Mouse (Mus musculus) brain, embryonic 14.5 days (tissue): ENCODE data around the gene Ifitm1. TPM values are rescaled to one million over a fixed set of nuclear protein-coding genes. Genes with fewer than 3 reads are reported as not detected.
"Not testable (repeated sequence)": the region's sequence is repeated elsewhere in the genome, so short reads cannot be mapped to it uniquely, and the experiment has no call there.

ENCODE experiments used
- DNase-seq: peaks from one replicate; pipeline ENCODE4 v3.0.0-alpha.2; 2011; ENCODE audit warnings: low read depth
- CTCF ChIP-seq: fragments of 200-500 bp; IDR thresholded peaks from 2 replicates; pipeline ENCODE4 v1.5.1; 2012; ENCODE audit warnings: inconsistent platforms, mild to moderate bottlenecking, moderate library complexity, borderline replicate concordance; ENCODE audit not compliant: insufficient read depth, insufficient read length; ENCODE audit errors: extremely low read depth
- POLR2A ChIP-seq: fragments of 200-500 bp; IDR thresholded peaks from 2 replicates; pipeline ENCODE4 v1.6.1; 2012; ENCODE audit warnings: mild to moderate bottlenecking, inconsistent platforms, borderline replicate concordance; ENCODE audit not compliant: poor library complexity, insufficient read depth, insufficient read length, severe bottlenecking; ENCODE audit errors: extremely low read depth
- polyA plus RNA-seq: library from polyadenylated mRNA; depleted of rRNA; stranded (reverse); fragments of >200 nt; gene quantifications from 2 replicates; pipeline ENCODE4 v1.2.3, GENCODE M21; 2012

Gene Ifitm1
- polyA plus RNA-seq, 1 experiment: 23.4 TPM

DNA sequence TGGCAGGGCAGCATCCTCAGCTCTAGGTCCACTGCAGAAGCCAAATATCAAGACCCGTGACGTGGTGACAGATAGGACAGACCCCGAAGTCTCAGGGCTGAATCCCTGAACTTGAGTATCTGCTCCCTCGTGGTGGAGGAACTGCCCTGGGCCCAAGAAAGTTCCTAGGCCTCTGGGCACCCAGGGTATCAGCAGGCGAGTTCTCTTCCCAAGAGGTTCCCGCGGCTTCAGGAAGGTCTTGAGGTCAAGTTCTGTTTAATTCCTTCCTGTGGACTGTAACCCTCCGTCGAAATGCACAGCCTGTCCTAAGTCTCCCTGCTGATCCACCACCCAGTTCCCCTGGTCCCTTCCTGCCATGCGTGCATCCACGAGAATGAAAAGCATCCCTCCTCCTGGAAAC, 13.9 kb upstream of the Ifitm1 start:
- TF ChIP-seq CTCF: no peak
- no peak for TF ChIP-seq POLR2A
- DNase-seq: no peak

DNA sequence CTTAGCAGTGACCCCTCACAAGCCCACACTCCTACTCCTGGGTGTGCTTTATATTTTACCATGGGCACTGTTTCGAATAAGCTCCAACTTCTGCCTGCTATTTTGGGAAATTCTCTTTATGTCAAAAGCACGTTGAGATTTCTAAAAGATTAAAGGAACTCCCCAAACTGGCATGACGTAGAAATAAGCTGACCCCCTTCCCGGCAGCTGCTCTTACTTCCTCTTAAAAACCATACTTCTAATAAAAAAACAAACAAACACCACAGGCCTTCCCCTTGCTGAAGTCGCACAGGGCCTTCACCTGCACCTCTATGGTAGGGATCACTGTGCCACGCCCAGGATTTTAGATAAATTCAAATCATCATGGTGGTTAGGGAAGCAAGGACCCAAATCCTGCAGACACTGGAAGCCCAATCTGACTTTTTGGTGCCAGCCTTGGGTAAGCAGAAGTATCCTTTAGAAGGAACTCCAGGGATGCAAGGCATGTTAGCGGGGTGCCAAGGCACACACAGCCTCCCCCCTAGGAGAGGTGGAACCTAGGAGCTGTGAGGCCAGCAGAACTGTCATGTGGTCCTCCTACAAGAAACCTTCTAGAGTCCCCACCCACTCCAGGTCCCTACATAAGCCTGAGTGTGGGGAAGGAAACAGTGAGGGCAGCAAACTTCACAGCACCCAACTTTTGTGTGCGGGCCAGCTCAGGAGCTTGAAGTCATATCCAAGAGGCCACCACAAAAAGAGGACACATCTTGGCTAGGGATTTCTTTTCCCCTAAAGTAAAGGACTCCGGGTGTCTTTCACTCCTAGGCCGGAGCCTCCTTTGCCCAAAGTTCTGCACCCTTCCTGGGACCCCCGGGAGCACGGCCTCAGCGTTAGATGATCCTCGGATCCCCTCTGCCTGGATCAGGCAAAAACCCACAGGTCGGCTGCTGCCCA, 13.0 kb upstream of the Ifitm1 start:
- TF ChIP-seq CTCF (no peak), POLR2A (no peak)
- DNase-seq: no peak

DNA sequence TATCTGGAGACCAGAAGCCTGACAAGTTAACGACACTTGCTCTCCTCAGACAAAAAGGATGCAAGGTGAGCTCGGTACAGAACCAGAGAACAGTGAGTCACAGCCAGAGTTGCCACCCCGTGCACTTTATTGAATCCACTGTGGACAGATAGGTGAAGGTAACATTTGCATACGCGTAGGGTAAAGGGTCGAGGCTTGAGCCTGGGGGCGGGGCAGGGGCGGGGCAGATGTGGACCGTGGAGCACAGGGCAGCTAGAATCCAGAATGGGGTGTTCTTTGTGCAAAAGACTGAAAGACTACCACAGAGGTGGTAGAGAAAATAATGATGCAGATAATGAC, 12.3 kb upstream of the Ifitm1 start:
- TF ChIP-seq POLR2A (no peak), CTCF (no peak)
- no peak for DNase-seq

DNA sequence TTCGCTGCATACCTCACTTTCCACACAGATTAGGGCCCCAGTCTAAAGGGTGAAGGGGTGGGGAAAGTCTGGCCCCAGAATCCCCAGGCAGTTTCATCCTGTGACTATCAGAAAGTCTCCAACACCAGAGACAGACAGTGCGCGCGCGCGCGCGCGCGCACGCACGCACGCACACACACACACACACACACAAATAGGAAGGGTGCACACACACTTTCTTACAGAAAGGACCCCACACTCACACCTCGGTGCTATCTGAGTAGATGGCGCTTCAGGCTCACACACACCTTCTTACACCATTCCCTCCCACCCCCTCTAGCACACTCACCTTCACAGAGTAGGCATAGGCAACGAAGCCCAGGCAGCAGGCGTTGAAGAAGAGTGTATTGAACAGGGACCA, 11.7 kb upstream of the Ifitm1 start:
- DNase-seq: peak; percentile 27
- TF ChIP-seq POLR2A (no peak), CTCF (no peak)

DNA sequence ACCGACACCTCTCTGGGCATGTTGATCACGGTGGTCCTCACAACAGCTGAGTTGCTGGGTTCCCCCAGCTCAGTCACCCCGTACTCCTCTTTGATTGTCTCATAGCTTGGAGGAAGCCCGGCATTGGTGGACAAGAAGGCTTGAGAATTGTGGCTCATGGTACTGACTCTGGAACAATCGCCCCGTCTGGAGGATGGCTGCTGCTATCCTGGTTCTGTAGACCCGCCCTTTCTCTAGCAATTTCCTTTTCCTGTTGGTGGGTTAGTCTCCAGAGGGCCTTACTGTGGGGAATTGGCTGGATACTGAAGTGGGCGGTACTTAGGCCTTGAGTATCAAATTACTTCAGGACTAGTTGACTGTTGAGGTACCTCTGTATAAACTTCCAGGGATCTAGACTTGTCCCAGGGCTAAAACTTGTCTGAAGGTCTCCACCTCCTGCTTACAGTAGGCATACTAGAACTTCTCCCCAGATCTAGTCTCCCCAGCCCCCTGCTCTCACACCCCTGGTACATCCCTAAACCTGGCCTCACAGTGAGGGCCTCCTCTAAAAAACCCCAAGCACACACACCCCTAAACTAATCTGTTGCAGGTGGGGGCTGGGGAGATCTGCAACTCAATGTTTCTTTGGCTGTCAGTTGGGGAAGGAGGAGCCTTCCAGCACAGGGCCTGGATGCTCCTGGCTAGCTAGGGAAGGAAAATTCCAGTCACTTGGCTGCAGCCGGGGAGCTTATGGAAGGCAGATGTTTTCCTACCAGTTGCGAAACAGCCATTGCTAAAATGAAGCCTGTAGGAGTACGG, 11.1 kb upstream of the Ifitm1 start, which contains the start of the genes Gm45717 and Ifitm2:
Gene Gm45717 (minus strand): TSS at position 180 of the 798 bp plus-strand sequence.
Gene Ifitm2 (minus strand): TSS at position 230 of the 798 bp plus-strand sequence.
- DNase-seq: peak; percentile 82
- TF ChIP-seq CTCF: no peak
- TF ChIP-seq POLR2A: no peak

DNA sequence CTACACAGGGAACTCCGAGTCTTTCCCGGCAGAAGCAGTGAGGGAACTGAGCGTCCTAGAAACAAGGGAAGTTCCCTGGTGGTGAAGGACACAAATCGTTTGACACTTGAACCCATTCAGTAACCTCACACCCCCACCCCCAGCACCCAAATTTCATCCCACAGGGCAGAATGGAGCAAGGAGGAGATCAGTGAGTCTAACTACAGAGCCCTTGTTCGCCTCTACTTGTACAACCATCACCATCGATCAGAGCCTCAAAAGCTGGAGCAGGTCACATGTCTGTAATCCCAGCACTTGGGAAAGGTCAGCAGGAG, 10.5 kb upstream of the Ifitm1 start:
- TF ChIP-seq CTCF (no peak), POLR2A (no peak)
- DNase-seq: no peak

DNA sequence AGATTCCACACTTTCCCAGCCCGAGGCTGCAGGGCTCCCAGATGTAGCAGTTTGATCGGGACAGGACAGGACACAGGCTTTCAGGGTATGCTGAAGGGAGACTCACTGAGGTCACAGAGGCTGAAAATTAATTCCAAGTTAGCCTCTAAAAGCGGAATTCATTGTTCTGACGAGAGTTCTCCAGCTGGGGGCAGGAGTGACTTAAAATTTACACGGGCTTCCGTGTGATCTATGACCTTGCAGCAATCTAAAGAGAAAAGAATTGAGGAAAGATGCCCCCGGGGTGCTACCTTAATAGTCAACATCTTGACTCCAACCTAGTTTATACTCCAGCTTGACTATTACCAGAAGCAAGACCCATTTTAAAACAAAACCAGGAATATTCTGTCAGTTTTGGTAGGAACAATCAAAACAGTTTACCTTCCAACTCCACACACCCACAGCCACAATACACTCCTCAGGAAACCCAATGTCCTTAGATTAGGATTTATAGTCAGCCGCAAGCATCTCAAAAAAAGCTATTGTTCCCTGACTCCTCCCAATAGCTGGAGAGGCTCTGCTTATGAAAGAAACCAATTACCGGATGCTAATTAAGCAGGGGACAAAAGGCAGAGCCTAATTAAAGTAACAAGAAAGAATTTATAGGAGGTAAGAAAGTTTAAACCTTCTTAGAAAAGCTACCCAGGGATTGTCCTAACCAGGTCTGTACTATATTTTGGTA, 7.7 kb upstream of the Ifitm1 start:
- no peak for TF ChIP-seq POLR2A
- TF ChIP-seq CTCF: peak; percentile 33; the same call in 1 of the 2 replicates
- DNase-seq: peak; percentile 76

DNA sequence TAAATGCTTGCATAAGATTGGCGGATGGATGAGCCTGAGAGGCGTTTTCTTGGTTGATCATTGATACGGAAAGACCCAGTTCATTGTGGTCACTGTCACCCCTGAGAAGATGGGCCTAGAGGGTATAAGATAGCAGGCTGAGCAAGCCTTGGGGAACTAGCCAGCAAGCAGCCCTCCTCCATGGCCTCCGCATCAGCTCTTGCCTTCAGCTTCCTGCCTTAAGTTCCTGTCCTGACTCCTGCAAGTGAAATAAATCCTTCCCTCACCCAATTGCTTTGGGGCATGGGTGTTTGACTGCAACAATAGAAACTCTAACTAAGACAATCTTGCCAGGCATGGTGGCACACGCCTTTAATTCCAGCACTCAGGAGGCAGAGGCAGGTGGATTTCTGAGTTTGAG, 7.0 kb upstream of the Ifitm1 start:
- no peak for TF ChIP-seq POLR2A
- TF ChIP-seq CTCF: no peak
- DNase-seq: no peak

DNA sequence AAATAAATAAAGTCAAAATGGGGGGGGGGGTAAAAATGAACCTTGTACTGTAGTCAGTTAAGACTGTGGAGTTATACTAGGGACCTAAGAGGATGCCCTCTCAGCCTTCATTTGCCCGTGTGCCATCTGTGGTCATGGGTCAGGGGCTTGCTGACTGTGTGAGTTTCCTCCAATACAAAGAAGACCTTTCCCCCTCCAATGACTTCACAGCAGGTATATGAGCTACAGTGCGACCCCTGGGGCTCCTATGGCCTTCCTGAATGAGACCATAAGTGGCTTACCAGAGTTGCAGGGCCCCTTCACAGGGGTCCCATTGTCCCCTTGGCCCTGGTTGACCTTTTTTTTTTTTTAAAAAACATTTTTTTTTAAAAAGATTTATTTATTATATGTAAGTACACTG, 5.6 kb upstream of the Ifitm1 start:
- TF ChIP-seq POLR2A (no peak), CTCF (no peak)

DNA sequence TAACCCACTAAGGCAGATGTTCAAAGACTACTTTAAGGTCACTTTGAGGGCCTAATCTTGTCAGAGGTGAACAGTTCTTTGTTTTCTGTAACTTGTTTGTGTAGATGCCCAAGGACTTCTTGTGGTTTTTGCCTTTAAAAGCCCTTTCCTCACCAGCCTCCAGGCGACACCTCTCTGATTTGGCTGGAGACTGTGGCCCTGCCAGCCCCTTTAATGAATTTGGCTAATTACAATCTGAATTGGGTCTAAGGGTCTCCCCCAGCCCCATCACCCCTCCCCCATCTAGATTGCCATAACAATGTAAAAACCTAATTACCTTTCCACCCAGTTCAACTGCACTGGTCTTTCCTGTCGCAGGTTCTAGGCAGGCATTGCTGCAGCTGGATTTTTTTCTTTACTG, 4.3 kb upstream of the Ifitm1 start:
- TF ChIP-seq POLR2A (no peak), CTCF (no peak)

More for the DNA sequence above, 5.6 kb upstream of the Ifitm1 start:
- no peak for DNase-seq

DNA sequence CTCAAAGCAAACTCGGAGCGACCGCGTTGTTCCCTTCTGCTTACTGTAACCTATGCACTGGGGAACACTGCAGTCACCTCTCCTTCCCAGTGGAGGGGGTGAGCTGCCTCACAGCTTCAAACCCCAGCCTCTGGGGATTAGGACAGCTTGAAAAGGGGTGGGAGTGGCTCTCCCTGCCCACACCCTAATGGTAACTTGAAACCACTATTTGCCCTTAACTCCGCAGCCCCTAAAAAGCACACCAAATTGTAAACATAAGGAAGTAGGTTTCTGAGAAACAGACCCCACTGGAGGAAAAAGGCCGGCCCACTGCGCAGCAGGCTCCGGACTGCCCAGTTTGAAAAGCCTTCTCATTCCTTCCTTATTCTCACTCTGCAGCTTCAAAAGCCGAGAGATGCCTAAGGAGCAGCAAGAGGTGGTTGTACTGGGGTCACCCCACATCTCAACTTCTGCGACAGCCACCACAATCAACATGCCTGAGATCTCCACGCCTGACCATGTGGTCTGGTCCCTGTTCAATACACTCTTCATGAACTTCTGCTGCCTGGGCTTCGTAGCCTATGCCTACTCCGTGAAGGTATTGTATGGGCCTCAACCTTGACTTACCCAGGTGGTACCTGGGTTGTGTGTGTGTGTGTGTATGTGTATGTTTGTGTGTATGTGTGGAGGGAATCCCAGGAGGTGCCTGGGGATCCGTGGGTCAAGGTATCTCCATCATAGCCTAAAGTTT, 1.0 kb downstream of the Ifitm1 start:
- peak; percentile 22 for DNase-seq
- TF ChIP-seq POLR2A: no peak
- TF ChIP-seq CTCF: no peak

More for the DNA sequence above, 4.3 kb upstream of the Ifitm1 start:
- DNase-seq: no peak

DNA sequence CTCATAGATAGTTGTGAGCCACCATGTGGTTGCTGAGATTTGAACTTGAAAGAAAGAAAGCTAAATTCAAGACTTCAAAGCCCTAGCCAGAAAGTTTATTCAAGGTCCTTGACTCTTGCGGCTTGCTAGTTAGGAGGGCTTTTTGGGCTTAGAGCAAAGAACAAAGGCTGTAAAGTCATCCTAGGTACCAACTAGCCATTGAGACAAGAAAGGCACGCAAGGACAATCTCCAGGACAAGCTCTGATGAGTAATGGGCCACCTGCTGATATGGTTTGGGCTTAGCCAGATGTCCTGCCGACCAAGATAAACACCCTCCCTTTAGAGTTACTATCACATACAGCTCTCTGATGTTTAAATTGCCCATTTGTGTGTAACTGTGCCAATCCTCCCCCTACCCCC, 1.7 kb downstream of the Ifitm1 start:
- DNase-seq: not testable (repeated sequence)
